Mouse (Mus musculus) lung, postnatal 0 days (tissue): ENCODE data around the gene Tfcp2.

Experiments
- CTCF ChIP-seq: IDR thresholded peaks from 2 replicates; pipeline ENCODE4 v1.5.1; 2016; ENCODE audit warnings: antibody characterized with exemption, mild to moderate bottlenecking
- EP300 ChIP-seq: IDR thresholded peaks from 2 replicates; pipeline ENCODE4 v1.6.1; 2016; ENCODE audit warnings: antibody characterized with exemption, mild to moderate bottlenecking, control low read depth

GRCm38 (mm10) chr15:100489263-100489662 lies 62.5 kb downstream of the Tfcp2 start:
- TF ChIP-seq CTCF (no peak), EP300 (no peak)
